Mouse (Mus musculus): Measurements from ENCODE around the gene Itgb6.

Itgb6 gene

DNA sequence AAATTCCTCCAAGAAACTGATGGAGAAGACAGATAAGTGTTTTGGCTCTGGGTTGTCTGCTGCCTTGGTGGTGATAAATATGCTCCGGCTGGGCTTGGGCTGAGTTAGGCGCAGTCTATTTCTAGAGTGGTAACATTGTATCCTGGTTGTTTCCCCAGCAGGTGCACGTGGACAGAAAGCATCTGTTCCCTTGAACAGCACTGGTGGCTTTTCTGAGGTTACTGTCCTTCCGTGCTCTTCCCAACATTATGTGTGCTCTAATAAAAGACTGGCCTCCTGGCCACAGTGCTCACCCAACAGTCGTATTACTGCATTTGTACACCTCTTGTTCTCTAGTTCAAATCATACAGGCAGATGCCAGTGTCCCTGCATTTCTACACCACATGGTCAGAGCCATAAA, 9.6 kb downstream of the Itgb6 start:
- DNase-seq (ENCODE audit: low read depth, low spot score), result no peak

DNA sequence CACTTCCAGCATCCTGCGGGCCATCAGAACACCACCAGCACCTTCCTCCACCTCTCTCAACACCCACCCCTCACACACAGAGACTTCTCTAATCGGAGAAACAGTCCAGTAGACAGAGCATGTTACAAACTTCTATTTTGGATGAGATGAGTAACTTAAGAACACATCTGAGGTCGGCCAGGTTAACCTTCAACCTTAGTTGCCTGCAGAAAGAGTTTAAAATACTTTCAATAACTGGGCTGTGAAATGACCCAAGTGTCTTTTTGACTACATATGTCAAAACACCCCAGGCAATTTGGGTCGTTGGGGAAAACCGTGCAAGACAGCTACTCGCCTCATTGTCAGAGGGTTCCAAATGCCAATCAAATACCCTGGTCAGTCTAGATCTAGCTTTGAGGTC, 10.0 kb downstream of the Itgb6 start:
- no peak for DNase-seq (ENCODE audit: low read depth, low spot score)

DNA sequence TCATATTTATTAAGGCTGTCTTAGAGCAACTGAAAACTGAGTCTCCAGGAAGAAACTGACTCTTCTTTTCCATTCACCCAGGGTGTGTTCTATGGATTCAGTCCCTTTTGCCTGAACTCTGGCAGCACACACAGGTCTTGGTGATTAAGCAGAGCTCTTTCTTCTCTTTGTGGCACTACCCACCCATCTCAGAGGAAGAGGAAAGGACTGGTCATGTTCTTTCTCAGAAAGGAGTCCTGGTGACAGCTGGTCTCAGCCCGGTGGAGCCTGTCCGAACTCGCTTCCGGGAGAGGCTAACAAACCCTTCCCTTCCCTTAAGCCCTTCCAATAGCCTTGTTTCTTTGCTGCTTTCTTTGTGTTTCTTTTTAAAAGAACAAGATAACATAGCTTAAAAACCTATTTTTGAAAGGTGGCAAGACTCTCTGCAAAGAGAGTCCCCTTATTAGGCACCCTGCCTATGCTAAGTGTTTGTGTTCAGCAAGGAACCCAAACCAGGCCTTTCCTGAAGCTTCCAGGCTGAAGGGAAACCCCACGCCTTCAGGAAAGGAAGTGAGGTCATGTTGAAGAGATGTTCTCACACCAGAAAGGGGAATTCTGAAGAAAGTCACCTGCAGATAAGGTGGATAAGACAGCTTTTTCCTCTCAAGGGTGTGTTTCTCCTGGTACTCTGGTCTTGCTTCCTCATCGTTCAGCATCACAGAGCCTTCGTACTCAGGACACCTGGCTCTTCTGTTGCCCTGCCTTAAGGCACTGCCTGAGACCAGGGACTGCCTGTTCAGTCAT, 11.2 kb downstream of the Itgb6 start:
- no peak for DNase-seq (ENCODE audit: low read depth, low spot score)

DNA sequence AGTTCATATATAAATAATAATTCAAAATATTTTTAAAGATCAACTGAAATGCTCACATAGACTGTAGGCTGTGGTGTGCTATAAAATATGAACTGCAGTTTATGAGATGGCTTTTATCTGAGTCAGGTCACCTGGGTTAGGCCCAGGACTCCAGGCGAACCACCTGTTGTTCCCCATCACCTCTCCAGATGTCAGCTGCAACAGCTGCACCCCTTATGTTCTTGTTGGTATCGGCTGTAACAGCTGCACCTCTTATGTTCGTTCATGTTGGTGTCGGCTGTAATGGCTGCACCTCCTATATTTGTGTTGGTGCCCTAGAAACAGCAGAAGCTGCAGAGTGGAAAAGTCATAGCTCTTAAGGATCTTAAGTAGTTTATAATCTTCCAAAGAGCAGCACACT, 12.1 kb downstream of the Itgb6 start:
- DNase-seq (ENCODE audit: low read depth, low spot score), result no peak

DNA sequence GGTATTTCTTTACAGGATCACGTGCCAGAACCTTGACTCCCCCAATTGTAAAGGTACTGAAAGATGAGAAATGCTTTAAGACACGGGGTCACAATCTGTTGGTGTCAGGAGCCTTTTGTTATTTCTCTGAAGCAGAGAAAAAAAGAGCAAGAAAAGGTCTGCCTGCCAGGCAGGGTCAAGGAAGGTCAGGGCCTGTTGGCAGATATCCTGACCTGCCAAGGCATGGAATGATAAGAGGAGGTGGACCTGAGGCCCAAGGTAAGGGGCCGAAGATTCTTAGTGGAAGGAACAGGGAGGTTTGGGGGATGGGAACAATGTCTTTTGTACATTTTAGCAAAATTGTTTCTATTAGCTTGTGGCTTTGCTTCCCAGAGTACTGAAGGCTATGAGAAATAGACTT, 13.8 kb downstream of the Itgb6 start:
- DNase-seq (ENCODE audit: low read depth, low spot score), result no peak

DNA sequence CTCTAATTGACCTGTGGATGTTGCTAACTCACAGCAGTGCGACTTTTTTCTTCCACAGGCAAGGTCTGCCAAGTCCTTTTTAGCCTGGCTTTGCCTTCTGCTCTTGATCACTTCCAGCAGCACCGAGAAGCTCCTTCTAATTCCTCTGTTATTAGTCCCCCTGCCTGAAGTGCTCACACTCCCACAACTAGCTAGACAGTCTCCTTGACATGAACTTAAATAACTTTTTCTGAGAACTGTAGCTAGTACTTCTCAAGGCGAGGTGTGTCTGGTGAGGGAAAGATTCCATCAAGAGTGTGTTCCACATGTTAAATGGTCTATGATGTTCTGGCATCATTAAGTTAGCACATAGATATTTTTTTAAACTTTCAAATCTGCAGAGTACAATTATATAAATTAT, 15.6 kb downstream of the Itgb6 start:
- DNase-seq (ENCODE audit: low read depth, low spot score), result no peak

DNA sequence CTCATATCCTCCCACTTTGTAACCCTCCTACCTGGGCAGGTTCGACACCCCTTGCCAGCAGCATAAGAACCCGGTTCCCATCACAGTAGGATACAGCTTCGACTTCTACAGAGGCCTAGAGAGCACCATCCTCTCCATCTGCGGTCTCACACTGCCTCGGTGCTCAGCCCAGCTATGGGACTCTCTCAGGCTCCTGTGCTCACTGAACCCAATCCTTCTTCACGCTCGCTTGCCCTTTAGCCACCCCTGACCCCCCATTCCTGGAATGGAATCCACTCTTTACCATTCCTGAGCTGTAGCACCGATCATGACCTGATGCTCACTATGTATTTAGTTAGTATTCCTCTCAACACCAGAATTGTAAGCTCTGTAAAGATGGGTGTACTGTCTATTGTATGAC, 17.0 kb downstream of the Itgb6 start:
- DNase-seq (ENCODE audit: low read depth, low spot score), result no peak

DNA sequence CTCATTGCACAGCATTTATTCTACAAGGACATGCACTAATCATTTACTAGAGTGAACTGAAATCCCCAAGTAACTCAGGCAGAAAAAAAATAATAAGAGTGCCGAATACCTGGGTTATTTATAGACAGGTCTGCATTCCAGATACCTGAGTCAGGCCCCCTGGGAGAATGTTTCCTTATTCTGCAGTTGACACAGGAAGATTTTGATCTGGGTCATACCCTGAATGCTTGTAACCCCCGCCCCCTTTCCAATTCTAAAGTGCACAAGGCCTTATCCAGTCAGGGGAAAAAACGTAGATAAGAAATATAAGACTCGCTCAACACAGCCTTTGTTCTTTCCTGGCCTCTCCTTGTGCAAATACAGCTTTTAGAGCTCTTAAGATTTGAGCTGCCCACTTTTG, 19.1 kb downstream of the Itgb6 start:
- no peak for DNase-seq (ENCODE audit: low read depth, low spot score)

DNA sequence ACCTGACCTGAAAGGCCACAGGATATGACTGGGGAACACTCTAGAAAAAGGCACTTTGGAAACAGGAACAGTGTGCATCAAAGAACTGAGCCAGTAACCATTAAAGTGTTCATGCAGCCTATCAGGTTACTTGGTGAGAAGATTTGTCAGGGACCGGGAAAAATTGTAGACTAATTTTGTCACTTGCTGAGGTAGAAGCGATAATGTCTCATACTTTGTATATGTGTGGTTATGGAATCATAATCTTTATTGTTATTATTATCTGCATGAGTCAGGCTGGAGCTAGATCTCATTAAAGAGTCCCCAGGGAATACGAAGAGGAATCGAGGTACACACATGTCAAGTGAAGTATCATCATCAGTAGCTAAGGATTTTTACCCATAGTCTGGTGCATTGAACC, 21.5 kb downstream of the Itgb6 start:
- DNase-seq (ENCODE audit: low read depth, low spot score), result no peak

DNA sequence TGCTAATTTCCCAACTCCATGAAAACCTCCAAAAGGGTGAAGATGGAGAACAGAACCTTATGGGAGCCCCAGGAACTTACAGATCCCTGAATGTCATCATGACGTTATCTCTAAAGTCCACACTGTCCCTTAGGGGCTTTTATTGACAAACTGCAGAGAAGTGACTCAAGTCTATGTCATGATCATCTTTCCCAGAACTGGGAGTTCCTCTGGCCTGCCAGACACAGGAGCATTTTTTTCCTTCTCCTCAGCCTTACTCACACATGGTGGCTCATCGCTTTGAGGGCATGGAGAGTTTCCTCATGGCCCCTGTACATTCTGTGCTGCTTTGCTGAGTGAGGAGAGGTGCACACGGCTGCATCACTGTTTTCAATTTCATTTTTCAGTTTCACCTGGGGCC, 22.4 kb downstream of the Itgb6 start:
- DNase-seq (ENCODE audit: low read depth, low spot score), result no peak

DNA sequence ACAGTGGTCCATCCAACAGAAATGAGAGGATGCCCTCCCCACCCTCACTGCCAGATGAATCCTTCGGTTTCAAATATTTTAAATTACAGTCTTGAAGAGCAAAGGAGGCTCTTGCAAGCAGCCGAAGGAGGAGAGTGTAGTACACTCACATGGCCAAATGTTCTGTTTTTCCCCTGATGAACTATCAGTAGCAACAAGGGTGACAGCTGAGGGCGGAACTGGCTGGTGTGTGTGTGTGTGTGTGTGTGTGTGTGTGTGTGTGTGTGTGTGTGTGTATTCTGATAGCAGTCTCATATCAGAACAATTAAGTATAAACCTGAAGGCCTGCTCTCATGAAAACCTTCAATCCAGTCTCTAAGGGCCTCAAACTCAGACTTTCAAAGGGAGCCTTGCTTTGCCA, 22.9 kb downstream of the Itgb6 start:
- no peak for DNase-seq (ENCODE audit: low read depth, low spot score)

DNA sequence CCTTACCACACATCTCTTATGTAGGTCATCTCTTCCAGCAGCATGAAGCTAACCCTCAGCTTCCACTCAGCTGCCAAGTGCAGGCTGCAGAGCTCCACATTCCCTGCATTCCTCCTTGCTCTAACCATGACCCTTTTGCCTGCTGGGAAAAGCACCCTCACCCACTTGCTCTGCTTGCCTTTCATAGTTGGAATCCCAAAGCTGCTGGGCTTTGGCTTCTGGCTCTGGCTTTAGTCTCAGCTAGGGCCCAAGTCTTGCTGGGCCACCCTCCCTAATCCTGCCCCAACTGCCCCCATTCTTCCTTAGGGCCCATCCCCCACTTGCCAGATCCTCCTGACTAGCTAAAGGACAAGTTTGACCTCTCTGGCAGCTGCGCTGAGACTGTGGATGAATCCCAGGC, 24.3 kb downstream of the Itgb6 start:
- no peak for DNase-seq (ENCODE audit: low read depth, low spot score)

DNA sequence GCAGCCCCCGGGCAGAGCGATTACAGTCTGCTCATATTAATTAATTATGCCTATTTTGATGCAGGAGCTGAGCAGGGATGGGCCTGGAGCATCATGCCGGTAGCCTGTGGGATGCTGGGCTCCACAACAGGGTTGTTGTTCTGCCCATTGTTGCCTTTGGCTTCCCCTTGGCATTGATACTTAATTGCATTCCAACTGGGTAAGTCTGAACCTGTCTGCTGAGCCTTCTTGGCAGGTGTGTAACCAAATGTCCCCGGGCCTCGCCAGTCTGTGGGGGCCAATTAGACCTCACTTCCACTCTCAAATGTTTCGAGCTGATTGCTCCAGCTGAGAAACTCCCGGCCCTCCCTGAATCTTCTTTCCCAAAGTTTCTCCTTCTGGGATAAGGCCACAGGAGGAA, 24.9 kb downstream of the Itgb6 start:
- DNase-seq (ENCODE audit: low read depth, low spot score), result no peak

DNA sequence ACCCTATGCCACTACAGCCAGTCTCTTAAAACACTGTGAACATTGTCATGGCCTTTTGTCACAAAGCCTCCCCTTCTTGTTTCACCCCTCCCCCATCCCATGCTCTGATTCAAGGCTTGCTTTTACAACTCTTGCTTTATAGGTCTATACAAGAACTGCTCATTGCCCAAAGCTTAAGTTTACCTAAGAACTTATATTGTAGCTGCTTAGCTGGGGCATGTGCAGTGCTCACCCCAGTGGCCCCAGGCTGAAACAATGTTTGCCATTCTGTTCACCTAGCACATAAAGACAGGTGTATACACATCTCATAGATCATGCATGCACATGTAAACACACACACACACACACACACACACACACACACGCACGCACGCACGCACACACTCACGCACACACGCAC, 25.9 kb downstream of the Itgb6 start:
- DNase-seq (ENCODE audit: low read depth, low spot score), result no peak

DNA sequence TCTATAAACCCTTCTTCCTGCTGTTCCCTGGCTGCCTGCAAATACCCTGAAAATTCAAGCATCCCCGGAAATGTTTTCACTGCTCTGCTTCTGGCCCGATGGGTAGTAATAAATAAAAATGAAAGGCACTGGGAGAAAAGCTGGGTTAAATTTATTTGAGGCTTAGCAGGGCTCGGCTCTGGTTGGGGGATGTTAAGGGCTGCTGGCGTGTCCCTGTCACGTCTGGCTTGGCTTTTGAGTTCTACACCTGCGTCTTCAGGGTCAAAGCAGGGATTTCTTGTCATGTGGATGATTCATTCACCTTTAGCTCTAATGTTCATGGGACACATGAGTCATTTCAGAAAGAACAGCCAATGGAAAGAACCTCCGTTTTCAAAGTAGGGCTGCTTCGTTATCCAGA, 26.7 kb downstream of the Itgb6 start:
- DNase-seq (ENCODE audit: low read depth, low spot score), result no peak

DNA sequence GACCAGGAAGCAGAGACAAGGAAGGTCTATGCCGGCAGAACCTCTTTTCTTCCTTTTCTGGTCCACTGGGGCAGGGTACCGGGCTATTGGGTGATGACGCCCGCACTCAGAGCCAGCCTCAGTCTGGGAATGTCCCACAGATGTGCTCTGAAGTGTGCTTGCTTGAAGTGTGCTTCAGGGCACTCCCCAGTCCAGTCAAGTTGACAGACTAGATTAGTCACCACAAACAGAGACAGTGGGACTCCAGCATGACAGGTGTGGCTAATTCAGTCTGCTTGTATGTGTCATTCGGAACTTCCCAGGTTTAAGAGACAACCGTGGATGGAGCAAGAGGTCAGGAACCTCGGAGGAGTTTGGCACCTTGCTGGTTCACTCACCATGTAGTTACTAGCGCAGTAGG, 27.9 kb downstream of the Itgb6 start:
- no peak for DNase-seq (ENCODE audit: low read depth, low spot score)

DNA sequence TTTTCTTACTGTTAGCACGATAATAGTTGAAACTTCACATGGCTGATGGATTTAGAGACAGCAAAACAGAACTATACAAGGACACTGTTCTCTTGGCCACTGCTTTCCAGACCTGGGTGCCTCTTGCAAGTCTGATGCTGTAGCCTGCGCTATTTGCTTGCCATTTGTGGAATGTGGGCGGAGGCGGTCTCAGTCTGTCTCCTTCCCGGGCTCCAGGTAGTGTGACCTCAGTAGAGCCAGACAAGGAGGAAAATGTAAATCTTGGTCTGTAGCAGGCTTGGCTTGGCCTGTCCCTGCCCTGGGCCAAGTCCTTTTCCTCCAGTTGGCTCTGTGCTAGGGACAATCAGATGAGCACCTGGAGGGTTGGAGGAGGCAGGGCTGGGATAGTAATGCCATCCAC, 30.2 kb downstream of the Itgb6 start:
- no peak for DNase-seq (ENCODE audit: low read depth, low spot score)

DNA sequence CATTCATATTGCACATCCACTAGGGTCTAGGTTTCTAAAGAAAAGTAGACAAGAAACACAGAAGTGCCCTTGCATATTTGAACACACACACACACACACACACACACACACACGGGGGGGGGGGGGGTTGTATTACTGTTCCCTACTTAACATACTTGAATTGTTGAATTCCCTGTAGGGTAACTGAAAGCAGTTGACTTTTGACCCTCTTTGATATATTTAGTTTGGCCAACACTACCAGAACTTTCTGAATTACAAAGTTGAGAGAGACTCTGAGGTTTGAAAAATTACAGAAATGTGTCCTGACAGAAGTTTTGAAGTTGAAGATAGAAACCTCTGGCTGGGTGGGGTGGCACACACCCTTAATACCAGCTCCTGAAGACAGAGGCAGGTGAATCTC, 32.2 kb downstream of the Itgb6 start:
- DNase-seq (ENCODE audit: low read depth, low spot score), result no peak

DNA sequence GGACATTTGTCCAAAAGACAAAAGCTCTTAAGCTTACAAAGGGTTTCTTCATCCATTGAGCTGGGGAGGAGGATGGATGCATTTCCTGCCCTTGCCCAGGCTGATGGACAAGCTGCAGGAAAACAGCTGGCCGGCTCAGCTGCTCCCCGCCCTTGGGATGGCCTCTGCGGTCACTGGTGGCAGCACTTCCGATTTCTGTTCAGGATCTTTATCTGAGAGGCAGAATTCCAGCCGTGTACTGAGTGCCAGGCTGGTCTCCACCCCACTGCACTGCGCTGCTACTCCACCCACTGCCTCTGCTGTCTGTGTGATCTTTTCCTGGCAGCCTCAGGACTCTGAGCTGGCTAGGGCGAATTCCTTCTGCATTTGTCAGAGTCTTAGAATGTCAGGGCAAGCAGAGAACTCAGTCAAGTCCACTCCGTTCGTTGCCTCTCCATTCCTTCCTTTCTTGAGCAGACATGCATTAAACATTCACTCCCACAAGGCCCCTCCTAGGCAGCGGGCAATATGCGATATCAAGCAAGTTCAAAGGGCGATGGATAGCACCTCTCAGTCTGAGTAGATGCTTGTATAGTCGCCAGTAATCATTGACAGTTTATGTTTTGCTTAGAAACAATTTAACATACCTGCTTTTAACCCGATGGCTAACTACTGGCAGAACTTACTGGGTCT, 33.4 kb downstream of the Itgb6 start:
- DNase-seq (ENCODE audit: low read depth, low spot score), result no peak

DNA sequence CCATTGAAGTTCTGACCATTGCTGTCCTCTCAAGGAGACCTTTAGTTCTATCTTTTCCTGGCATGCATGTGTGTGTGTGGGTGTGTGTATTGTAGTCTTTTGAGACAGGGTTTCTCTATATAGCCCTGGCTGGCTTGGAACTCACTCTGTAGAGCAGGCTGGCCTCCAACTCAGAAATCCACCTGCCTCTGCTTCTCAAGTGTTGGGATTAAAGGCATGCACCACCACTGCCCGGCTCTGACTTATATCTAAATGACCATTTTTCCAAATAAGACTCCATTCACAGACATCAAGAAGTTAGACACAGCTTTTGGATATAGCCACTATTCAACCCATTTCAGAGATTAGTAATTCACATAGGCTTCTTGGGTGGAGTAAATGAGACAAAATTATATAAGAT, 34.3 kb downstream of the Itgb6 start:
- DNase-seq (ENCODE audit: low read depth, low spot score), result no peak

DNA sequence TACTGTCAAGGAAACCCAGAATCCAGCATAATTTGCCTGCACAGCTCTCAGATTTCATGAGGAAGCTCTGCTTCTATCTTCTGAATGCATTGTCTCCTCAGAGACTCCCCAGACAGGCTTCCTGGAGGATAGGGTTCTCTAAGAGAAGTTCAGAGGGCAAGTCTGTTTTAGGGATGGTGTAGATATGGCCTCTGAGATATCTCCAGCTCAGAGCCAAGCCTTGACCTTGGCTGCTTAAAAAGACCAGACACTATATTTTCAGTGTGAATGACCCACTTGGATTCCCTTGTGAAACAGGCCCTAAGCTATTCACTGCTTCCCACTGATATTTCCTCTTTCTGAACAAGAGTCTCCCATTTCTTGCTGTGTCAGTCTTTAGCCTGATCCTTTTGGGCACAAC, 36.5 kb downstream of the Itgb6 start:
- DNase-seq (ENCODE audit: low read depth, low spot score), result no peak

DNA sequence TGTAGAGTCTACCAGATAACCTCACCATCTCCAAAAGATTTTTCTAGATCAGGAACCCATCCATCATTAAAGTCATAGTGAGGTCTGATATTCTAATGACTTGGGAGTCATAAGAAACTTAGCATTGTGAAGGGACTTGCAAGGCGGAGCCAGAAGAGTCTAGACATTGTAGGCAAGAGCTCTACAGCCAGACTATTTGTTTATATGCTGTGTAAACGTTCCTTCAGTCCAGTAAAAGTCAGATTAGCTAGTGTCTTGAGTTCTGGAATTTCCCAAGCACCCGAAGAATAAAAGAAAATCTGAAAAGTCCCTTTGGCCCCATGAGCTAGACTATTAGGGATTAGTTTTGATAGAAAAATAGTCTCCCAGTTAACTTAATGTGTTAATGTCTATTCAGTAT, 38.3 kb downstream of the Itgb6 start:
- DNase-seq (ENCODE audit: low read depth, low spot score), result no peak

DNA sequence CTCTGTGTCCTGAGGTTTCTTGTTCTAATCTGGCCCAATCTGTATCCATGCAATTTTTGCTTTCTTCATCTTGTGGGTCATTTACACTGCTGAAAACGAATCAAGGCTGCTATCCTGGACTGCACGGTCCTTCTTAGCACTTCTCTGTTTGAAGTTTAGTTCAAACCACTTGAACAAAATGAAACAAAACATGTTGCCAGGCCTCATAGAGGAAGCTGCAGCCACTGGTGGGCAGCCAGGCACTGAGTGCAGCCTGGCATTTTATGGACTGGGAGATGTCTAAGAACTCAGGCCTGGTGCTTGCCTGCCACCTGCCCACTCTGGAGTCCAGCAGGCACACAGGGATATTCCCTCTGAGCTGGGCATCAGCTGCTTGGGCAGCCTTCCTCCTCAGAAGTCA, 39.9 kb downstream of the Itgb6 start:
- DNase-seq (ENCODE audit: low read depth, low spot score), result no peak

DNA sequence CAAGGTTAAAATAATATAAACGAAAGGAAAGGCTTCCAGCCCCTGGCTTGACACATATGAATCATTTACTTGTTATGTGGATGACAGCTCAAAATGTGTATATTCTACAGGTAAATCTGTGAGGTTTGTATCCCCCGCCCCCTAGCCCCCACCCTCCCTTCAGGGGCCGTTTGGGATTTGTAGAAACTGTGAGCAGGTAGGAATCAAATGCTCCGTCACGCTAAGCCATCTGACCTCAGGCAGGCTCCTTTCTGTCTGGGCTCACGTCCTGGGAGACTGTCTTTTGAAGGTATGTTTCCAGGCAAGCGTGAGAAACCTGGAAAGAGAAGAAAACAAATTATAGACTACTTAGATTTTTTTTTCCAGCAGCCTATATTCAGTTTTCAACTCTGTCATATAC, 48.0 kb downstream of the Itgb6 start:
- DNase-seq (ENCODE audit: low read depth, low spot score), result no peak
